Comparison of ENCODE assay signal across 17 mouse cellular contexts in genomic region chr17:50408581-50408980, GRCm38 (mm10).
DNase-seq lines count a peak whose midpoint lies in the region; ATAC-seq lines count a peak whose summit lies in the region.
"Had no signal": no experiment of that assay in that cellular context is flagged by ENCODE, and none has a peak within 500 bp of the region (broad histone marks: within the 10 kb centered on the region; RNA-seq: fewer than 3 reads in every experiment).

No protein-coding gene starts in this region.

- H3K9me3 ChIP-seq in hindbrain, embryonic 10.5 days = no peaks in the 10 kb centered on the region
- no peaks in the 10 kb centered on the region for H3K9me3 ChIP-seq in hindbrain, embryonic 13.5 days
- H3K9me3 ChIP-seq in limb, embryonic 10.5 days (replicated peaks) = no peaks in the 10 kb centered on the region
- H3K9me3 ChIP-seq: forebrain, embryonic 15.5 days; limb, embryonic 12.5 days; liver, embryonic 15.5 days; neural tube, embryonic 15.5 days had no signal

- peaks cover 4% of the 10 kb centered on the region; the same call in 1 of the 2 replicates for H3K4me1 ChIP-seq in hindbrain, embryonic 10.5 days (replicated peaks)
- H3K4me1 ChIP-seq in hindbrain, embryonic 13.5 days (replicated peaks) = no peaks in the 10 kb centered on the region; the same call in 1 of the 2 replicates
- peaks cover 27% of the 10 kb centered on the region for H3K4me1 ChIP-seq in limb, embryonic 10.5 days
- H3K4me1 ChIP-seq: liver, embryonic 15.5 days had no signal

- H3K4me3 ChIP-seq in hindbrain, embryonic 10.5 days = no peak overlapping the region
- no peak overlapping the region for H3K4me3 ChIP-seq in hindbrain, embryonic 13.5 days
- H3K4me3 ChIP-seq in limb, embryonic 10.5 days = no peak overlapping the region
- H3K4me3 ChIP-seq: forebrain, embryonic 15.5 days; limb, embryonic 12.5 days; liver, embryonic 15.5 days; neural tube, embryonic 15.5 days had no signal

- no peak for DNase-seq in hindbrain, embryonic 10.5 days (ENCODE audit: low spot score)
- DNase-seq in cerebellum, adult 9-10 months = peak; percentile 76
- peak; percentile 65 to 77 for DNase-seq in frontal cortex, adult 2 months (ENCODE audit: extremely low spot score in 1 of 2, low spot score in 1 of 2)
- no peak for DNase-seq in limb, embryonic 10.5 days (ENCODE audit: low spot score)
- DNase-seq in MN1 (ENCODE audit: low spot score) = no peak
- no peak for DNase-seq in embryo, embryonic 9.5 days (ENCODE audit: extremely low spot score)
- DNase-seq: gastrocnemius, postnatal 14 days; kidney, adult 9 months; lung, postnatal 36 days; retina, postnatal 1 day had no signal

- WGBS in hindbrain, embryonic 10.5 days = 89% methylated on average over 10 of the region's 10 CpGs
- WGBS in hindbrain, embryonic 13.5 days = 85% methylated on average over 10 of the region's 10 CpGs
- 83% methylated on average over 10 of the region's 10 CpGs for WGBS in limb, embryonic 10.5 days

- no peak overlapping the region for H3K9ac ChIP-seq in hindbrain, embryonic 13.5 days
- H3K9ac ChIP-seq: forebrain, embryonic 15.5 days; limb, embryonic 12.5 days; liver, embryonic 15.5 days; neural tube, embryonic 15.5 days had no signal

- H3K36me3 ChIP-seq in hindbrain, embryonic 10.5 days = no peaks in the 10 kb centered on the region
- H3K36me3 ChIP-seq in hindbrain, embryonic 13.5 days = no peaks in the 10 kb centered on the region
- no peaks in the 10 kb centered on the region for H3K36me3 ChIP-seq in limb, embryonic 10.5 days
- H3K36me3 ChIP-seq: forebrain, embryonic 15.5 days; limb, embryonic 12.5 days; liver, embryonic 15.5 days; neural tube, embryonic 15.5 days had no signal

- ATAC-seq in hindbrain, embryonic 13.5 days (ENCODE audit: low FRiP score) = no peak
- ATAC-seq: forebrain, embryonic 15.5 days; hindbrain, postnatal 0 days had no signal

- H3K4me2 ChIP-seq in hindbrain, embryonic 13.5 days = no peak overlapping the region
- H3K4me2 ChIP-seq: forebrain, embryonic 15.5 days; limb, embryonic 12.5 days; liver, embryonic 15.5 days; midbrain, embryonic 11.5 days; neural tube, embryonic 15.5 days had no signal

- H3K27ac ChIP-seq in hindbrain, embryonic 10.5 days = 0 out of 2 replicates have a peak overlapping the region, but pooled peaks have one; percentile 12
- no peak overlapping the region for H3K27ac ChIP-seq in hindbrain, embryonic 13.5 days
- H3K27ac ChIP-seq in limb, embryonic 10.5 days = peak overlapping the region; percentile 87
- H3K27ac ChIP-seq: forebrain, embryonic 15.5 days; hindbrain, postnatal 0 days; limb, embryonic 12.5 days; liver, embryonic 15.5 days; neural tube, embryonic 15.5 days had no signal

- H3K27me3 ChIP-seq in hindbrain, embryonic 10.5 days (ENCODE audit: insufficient read depth, poor library complexity, severe bottlenecking) = no peaks in the 10 kb centered on the region
- no peaks in the 10 kb centered on the region for H3K27me3 ChIP-seq in hindbrain, embryonic 13.5 days
- H3K27me3 ChIP-seq in limb, embryonic 10.5 days (ENCODE audit: low read depth, poor library complexity, severe bottlenecking) = peaks cover 11% of the 10 kb centered on the region; the same call in 1 of the 2 replicates
- H3K27me3 ChIP-seq: forebrain, embryonic 15.5 days; liver, embryonic 15.5 days; neural tube, embryonic 15.5 days had no signal

Comparison
In these comparisons a context has a peak if more than half of its experiments do, and no peak if none do; other contexts are left out.
1. DNase-seq: peak in cerebellum, adult 9-10 months (single experiment) and frontal cortex, adult 2 months (2 of 2); none in hindbrain, embryonic 10.5 days (single experiment), limb, embryonic 10.5 days (single experiment), MN1 (single experiment) and embryo, embryonic 9.5 days (single experiment).